Mouse (Mus musculus) lung, embryonic 14.5 days (tissue): ENCODE measurements at regions not wholly inside any gene's neighbourhood (a gene's known extent, or its start where the extent isn't known, plus 50 kb on each side); places are given as distances from the start of the nearest gene placed in this dataset.
A peak's percentile ranks its signal among the peaks of the same experiment; 100 is the strongest.

Source experiments
- ATAC-seq: fragments of 200-750 bp; cut with Nextera tagmentation; 2 replicates; pipeline ENCODE4 v1.8.0; 2017; ENCODE audit warnings: mild to moderate bottlenecking, moderate TSS enrichment, moderate library complexity; ENCODE audit not compliant: insufficient read depth
- DNase-seq: peaks from one replicate; pipeline ENCODE4 v3.0.0-alpha.2; 2015
- H3K27ac ChIP-seq: fragments of 300-500 bp; sonication (generic); 2 replicates; pipeline ENCODE4 v1.5.1; 2014; ENCODE audit warnings: low read depth, mild to moderate bottlenecking, moderate library complexity
- H3K27me3 ChIP-seq: fragments of 300-500 bp; sonication (generic); 2 replicates; pipeline ENCODE4 v1.6.1; 2014; ENCODE audit warnings: low read length, control low read depth; ENCODE audit not compliant: insufficient read depth
- H3K36me3 ChIP-seq: fragments of 300-500 bp; sonication (generic); 2 replicates; pipeline ENCODE4 v1.6.1; 2014; ENCODE audit warnings: control low read depth; ENCODE audit not compliant: insufficient read depth
- H3K4me1 ChIP-seq: fragments of 300-500 bp; sonication (generic); 2 replicates; pipeline ENCODE4 v1.6.1; 2014; ENCODE audit warnings: antibody characterized with exemption, control low read depth; ENCODE audit not compliant: insufficient read depth
- H3K4me2 ChIP-seq: fragments of 300-500 bp; sonication (generic); 2 replicates; pipeline ENCODE4 v1.6.1; 2014; ENCODE audit warnings: mild to moderate bottlenecking
- H3K4me3 ChIP-seq: fragments of 300-500 bp; sonication (generic); 2 replicates; pipeline ENCODE4 v1.5.1; 2014; ENCODE audit warnings: low read depth, low read length
- H3K9ac ChIP-seq: fragments of 300-500 bp; sonication (generic); 2 replicates; pipeline ENCODE4 v1.6.1; 2014
- H3K9me3 ChIP-seq: fragments of 300-500 bp; sonication (generic); 2 replicates; pipeline ENCODE4 v1.6.1; 2016; ENCODE audit warnings: low read depth, low read length, control low read depth
- CTCF ChIP-seq: IDR thresholded peaks from 2 replicates; pipeline ENCODE4 v1.5.1; 2016; ENCODE audit warnings: antibody characterized with exemption, low read depth
- WGBS: fragments of 180-500 bp; shearing (Covaris S2); extraction: QIAGEN DNeasy Blood & Tissue Kit; methylation state at CpG from one replicate; pipeline ENCODE4 v1.1.7; 2014; 5-methylcytosine and 5-hydroxymethylcytosine counted together

- no peak overlapping the region for H3K27ac ChIP-seq
- no peak overlapping the region for H3K4me3 ChIP-seq
- DNase-seq (no peak), ATAC-seq (no peak)
- no peak for TF ChIP-seq CTCF
- no peaks in the 10 kb centered on the region for H3K9me3 ChIP-seq
- H3K36me3 ChIP-seq, result no peaks in the 10 kb centered on the region
- H3K4me2 ChIP-seq, result no peak overlapping the region
- WGBS, result 74% methylated on average over 4 of the region's 4 CpGs
- no peaks in the 10 kb centered on the region for H3K27me3 ChIP-seq
- no peak overlapping the region for H3K9ac ChIP-seq
- H3K4me1 ChIP-seq, result peaks cover 9% of the 10 kb centered on the region; the same call in 1 of the 2 replicates
These were observed 87.6 kb upstream of the Rbms3 start for GRCm38 (mm10) chr9:117717346-117717745.

DNA sequence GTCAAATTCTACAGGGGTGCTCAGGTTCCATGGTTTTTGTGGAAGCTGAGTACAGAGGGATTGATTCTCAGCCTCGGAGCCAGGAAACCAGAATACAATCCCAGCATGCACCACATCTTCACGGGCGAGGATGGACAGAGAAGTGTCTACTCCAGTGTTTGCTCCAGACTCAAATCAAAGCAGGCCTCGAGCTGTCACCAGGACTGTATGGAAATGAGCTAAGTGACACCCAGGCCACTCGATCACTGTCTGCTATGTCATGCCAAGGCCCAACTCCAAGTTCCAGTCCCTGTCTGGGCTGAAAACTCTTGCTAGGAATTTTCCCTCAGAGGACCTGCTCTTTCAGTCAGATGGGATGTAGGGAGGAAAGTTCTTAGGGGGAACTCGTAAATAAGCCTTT, 86.8 kb upstream of the Rbms3 start:
- no peak overlapping the region for H3K27ac ChIP-seq
- no peak overlapping the region for H3K9ac ChIP-seq
- TF ChIP-seq CTCF, result no peak
- ATAC-seq (no peak), DNase-seq (no peak)
- peaks cover 9% of the 10 kb centered on the region; the same call in 1 of the 2 replicates for H3K4me1 ChIP-seq
- no peak overlapping the region for H3K4me2 ChIP-seq
- H3K27me3 ChIP-seq, result no peaks in the 10 kb centered on the region
- H3K36me3 ChIP-seq, result no peaks in the 10 kb centered on the region
- no peaks in the 10 kb centered on the region for H3K9me3 ChIP-seq
- 76% methylated on average over 6 of the region's 6 CpGs for WGBS
- H3K4me3 ChIP-seq, result no peak overlapping the region

GRCm38 (mm10) chr9:117714741-117715675, 85.3 kb upstream of the Rbms3 start:
- WGBS, result 45% methylated on average over 13 of the region's 13 CpGs
- peak; percentile 67; the same call in 1 of the 2 replicates for ATAC-seq
- peaks cover 8% of the 10 kb centered on the region; the same call in 1 of the 2 replicates for H3K4me1 ChIP-seq

GRCm38 (mm10) chr9:117713121-117713520, 83.4 kb upstream of the Rbms3 start:
- ATAC-seq (no peak), DNase-seq (no peak)
- H3K4me1 ChIP-seq, result peaks cover 6% of the 10 kb centered on the region; the same call in 1 of the 2 replicates
- H3K36me3 ChIP-seq, result no peaks in the 10 kb centered on the region
- no peaks in the 10 kb centered on the region for H3K27me3 ChIP-seq
- H3K9ac ChIP-seq, result no peak overlapping the region
- WGBS, result 75% methylated on average over 4 of the region's 4 CpGs
- no peak overlapping the region for H3K4me3 ChIP-seq
- H3K27ac ChIP-seq, result no peak overlapping the region
- no peaks in the 10 kb centered on the region for H3K9me3 ChIP-seq
- H3K4me2 ChIP-seq, result no peak overlapping the region
- no peak for TF ChIP-seq CTCF

More at GRCm38 (mm10) chr9:117714741-117715675, 85.3 kb upstream of the Rbms3 start:
- H3K36me3 ChIP-seq, result no peaks in the 10 kb centered on the region
- peak; percentile 62 for DNase-seq
- H3K4me2 ChIP-seq, result no peak overlapping the region
- H3K27me3 ChIP-seq, result no peaks in the 10 kb centered on the region
- H3K4me3 ChIP-seq, result no peak overlapping the region
- no peak overlapping the region for H3K9ac ChIP-seq
- TF ChIP-seq CTCF, result 0 out of 2 replicates have a peak, but pooled peaks have one; percentile 4
- peak overlapping the region; percentile 70 for H3K27ac ChIP-seq
- no peaks in the 10 kb centered on the region for H3K9me3 ChIP-seq

- H3K9ac ChIP-seq, result no peak overlapping the region
- no peak for DNase-seq
- peaks cover 6% of the 10 kb centered on the region; the same call in 1 of the 2 replicates for H3K4me1 ChIP-seq
- no peaks in the 10 kb centered on the region for H3K9me3 ChIP-seq
- WGBS, result 73% methylated on average over 5 of the region's 5 CpGs
- ATAC-seq, result no peak
- H3K4me3 ChIP-seq, result no peak overlapping the region
- no peak overlapping the region for H3K4me2 ChIP-seq
- H3K27me3 ChIP-seq, result no peaks in the 10 kb centered on the region
- no peak overlapping the region for H3K27ac ChIP-seq
- no peaks in the 10 kb centered on the region for H3K36me3 ChIP-seq
- TF ChIP-seq CTCF, result no peak
These were observed 82.1 kb upstream of the Rbms3 start for GRCm38 (mm10) chr9:117711793-117712192.

DNA sequence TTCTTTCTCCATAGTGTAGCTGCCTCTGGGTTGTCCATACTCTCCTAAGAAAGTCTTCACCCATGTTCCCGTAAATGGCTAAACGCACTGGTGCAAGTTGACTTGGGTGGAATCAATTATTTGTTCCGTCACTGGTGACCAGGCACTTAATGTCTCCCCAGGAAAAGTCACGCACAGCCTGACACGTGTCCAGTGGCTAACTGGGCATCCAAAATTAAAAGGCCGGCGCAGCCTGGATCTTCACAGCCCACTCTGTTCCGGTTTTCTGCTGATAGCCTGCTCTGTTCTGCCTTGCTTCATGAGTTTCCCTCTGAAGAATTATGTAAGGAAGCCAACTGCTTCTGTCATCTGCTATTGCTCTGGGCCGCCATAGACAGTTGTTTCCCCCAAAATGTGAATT, 81.3 kb upstream of the Rbms3 start:
- DNase-seq (no peak), ATAC-seq (no peak)
- H3K4me3 ChIP-seq, result no peak overlapping the region
- H3K4me2 ChIP-seq, result no peak overlapping the region
- peaks cover 6% of the 10 kb centered on the region; the same call in 1 of the 2 replicates for H3K4me1 ChIP-seq
- H3K27ac ChIP-seq, result no peak overlapping the region
- H3K36me3 ChIP-seq, result no peaks in the 10 kb centered on the region
- WGBS, result 87% methylated on average over 9 of the region's 9 CpGs
- no peak overlapping the region for H3K9ac ChIP-seq
- no peaks in the 10 kb centered on the region for H3K9me3 ChIP-seq
- no peak for TF ChIP-seq CTCF
- no peaks in the 10 kb centered on the region for H3K27me3 ChIP-seq

DNA sequence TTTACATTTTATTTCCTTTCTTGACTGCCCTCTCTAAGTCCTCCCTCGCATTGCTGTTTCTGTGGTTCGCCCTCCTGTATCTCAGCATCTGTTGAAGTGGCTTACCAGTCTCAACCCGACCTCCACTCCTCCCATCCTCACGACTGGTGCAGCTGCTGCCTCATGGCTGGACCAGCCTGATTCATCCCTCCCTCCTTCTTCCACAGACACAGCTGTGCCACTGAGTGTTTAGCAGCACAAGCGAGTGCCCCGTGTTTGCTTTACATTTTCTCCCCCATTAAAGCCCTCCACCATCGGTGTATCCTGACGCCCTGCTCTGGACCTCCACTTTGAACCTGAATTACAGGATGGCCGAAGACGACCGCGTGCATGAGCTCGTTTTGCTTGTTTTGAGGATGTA, 80.0 kb upstream of the Rbms3 start:
- Histone ChIP-seq H3K27ac (no peak overlapping the region), H3K9ac (no peak overlapping the region), H3K36me3 (no peaks in the 10 kb centered on the region), H3K9me3 (no peaks in the 10 kb centered on the region), H3K27me3 (no peaks in the 10 kb centered on the region), H3K4me2 (no peak overlapping the region), H3K4me3 (no peak overlapping the region), H3K4me1 (no peaks in the 10 kb centered on the region)
- 72% methylated on average over 13 of the region's 13 CpGs for WGBS
- no peak for ATAC-seq
- TF ChIP-seq CTCF, result no peak
- no peak for DNase-seq
